Mouse (Mus musculus) heart, embryonic 15.5 days (tissue): ENCODE results near the gene Cebpg. TPM values are rescaled to one million over a fixed set of nuclear protein-coding genes. Genes with fewer than 3 reads are reported as not detected.
A peak's percentile ranks its signal among the peaks of the same experiment; 100 is the strongest.

Source experiments
- ATAC-seq: fragments of 200-750 bp; cut with Nextera tagmentation; replicated peaks from 2 replicates; pipeline ENCODE4 v1.8.0; 2017; ENCODE audit warnings: low read depth, moderate TSS enrichment; ENCODE audit not compliant: insufficient number of reproducible peaks, insufficient read depth, low FRiP score
- H3K27ac ChIP-seq: fragments of 300-500 bp; sonication (generic); 2 replicates; pipeline ENCODE4 v1.5.1; 2015; ENCODE audit warnings: mild to moderate bottlenecking, inconsistent platforms
- H3K27me3 ChIP-seq: fragments of 300-500 bp; sonication (generic); 2 replicates; pipeline ENCODE4 v1.6.1; 2015; ENCODE audit warnings: inconsistent platforms
- H3K36me3 ChIP-seq: fragments of 300-500 bp; sonication (generic); 2 replicates; pipeline ENCODE4 v1.6.1; 2015; ENCODE audit warnings: mild to moderate bottlenecking, inconsistent platforms
- H3K4me1 ChIP-seq: fragments of 300-500 bp; sonication (generic); replicated peaks from 2 replicates; pipeline ENCODE4 v1.6.1; 2015; ENCODE audit warnings: inconsistent platforms
- H3K4me2 ChIP-seq: fragments of 300-500 bp; sonication (generic); 2 replicates; pipeline ENCODE4 v1.6.1; 2015; ENCODE audit warnings: inconsistent platforms, mild to moderate bottlenecking, moderate library complexity
- H3K4me3 ChIP-seq: fragments of 300-500 bp; sonication (generic); 2 replicates; pipeline ENCODE4 v1.5.1; 2015; ENCODE audit warnings: mild to moderate bottlenecking, inconsistent platforms
- H3K9ac ChIP-seq: fragments of 300-500 bp; sonication (generic); 2 replicates; pipeline ENCODE4 v1.6.1; 2015; ENCODE audit warnings: mild to moderate bottlenecking, inconsistent platforms
- H3K9me3 ChIP-seq: fragments of 300-500 bp; sonication (generic); replicated peaks from 2 replicates; pipeline ENCODE4 v1.6.1; 2016; ENCODE audit warnings: inconsistent platforms
- WGBS: fragments of 180-500 bp; shearing (Covaris S2); methylation state at CpG from one replicate; pipeline ENCODE4 v1.1.7; 2015; ENCODE audit warnings: mixed read lengths; 5-methylcytosine and 5-hydroxymethylcytosine counted together
- polyA plus RNA-seq: library from polyadenylated mRNA; unstranded; fragments of >200 nt; fragmentation: Nextera tagmentation; extraction: Ambion mirVana; gene quantifications from 2 replicates; pipeline ENCODE4 v1.2.1, GENCODE M21; 2015

Gene Cebpg
- polyA plus RNA-seq, 1 experiment from 2014 or later, result 18.0 TPM

DNA sequence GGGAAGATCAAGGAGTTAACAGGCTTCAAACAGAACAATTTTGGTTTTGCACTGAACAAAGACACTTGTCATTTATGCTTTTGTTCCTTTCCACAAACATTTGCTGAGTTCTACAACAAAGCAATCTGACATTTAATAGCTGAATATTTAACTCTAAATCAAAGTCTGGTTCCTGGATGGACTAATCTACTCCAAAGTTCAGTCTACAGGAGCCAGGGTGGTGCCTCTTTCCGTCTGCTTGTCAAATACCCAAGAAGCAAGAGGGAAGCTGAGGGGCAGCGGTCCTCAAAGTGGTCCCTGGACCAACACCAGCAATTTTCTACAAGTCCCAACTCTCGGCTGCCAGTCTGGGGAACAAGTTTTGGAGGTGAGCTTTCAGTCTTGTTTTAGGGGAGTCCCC lies 3.2 kb downstream of the Cebpg start:
- Histone ChIP-seq H3K4me3 (no peak overlapping the region), H3K9ac (no peak overlapping the region), H3K4me2 (no peak overlapping the region), H3K9me3 (no peaks in the 10 kb centered on the region), H3K36me3 (peaks cover 9% of the 10 kb centered on the region), H3K27me3 (no peaks in the 10 kb centered on the region), H3K27ac (no peak overlapping the region), H3K4me1 (peaks cover 18% of the 10 kb centered on the region)
- 87% methylated on average over 3 of the region's 3 CpGs for WGBS
- ATAC-seq, result no peak

DNA sequence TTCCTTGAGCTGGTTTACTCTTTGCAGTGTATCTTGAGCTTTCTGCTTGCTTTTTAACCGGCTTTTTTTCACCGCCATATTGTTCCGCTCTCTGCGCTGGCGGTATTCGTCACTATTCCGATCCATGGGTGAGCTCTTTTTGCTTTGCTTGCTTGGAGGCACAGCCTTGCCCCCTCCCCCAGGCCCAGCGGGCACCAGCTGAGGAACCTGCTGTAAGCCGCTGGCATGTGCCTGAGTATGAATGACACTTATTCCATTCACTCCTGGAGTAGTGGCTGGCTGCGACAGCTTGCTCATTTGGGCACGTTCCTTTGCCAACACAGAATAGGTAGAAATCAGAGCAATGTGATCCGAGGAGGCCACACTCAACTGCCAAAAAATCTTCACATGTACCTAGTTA lies 5.8 kb downstream of the Cebpg start:
- no peaks in the 10 kb centered on the region for H3K27me3 ChIP-seq
- no peak for ATAC-seq
- WGBS, result 91% methylated on average over 12 of the region's 12 CpGs
- H3K4me1 ChIP-seq, result peaks cover 13% of the 10 kb centered on the region
- H3K4me3 ChIP-seq, result no peak overlapping the region
- H3K36me3 ChIP-seq, result peaks cover 20% of the 10 kb centered on the region
- H3K4me2 ChIP-seq, result no peak overlapping the region
- H3K27ac ChIP-seq, result no peak overlapping the region
- no peaks in the 10 kb centered on the region for H3K9me3 ChIP-seq
- H3K9ac ChIP-seq, result no peak overlapping the region

DNA sequence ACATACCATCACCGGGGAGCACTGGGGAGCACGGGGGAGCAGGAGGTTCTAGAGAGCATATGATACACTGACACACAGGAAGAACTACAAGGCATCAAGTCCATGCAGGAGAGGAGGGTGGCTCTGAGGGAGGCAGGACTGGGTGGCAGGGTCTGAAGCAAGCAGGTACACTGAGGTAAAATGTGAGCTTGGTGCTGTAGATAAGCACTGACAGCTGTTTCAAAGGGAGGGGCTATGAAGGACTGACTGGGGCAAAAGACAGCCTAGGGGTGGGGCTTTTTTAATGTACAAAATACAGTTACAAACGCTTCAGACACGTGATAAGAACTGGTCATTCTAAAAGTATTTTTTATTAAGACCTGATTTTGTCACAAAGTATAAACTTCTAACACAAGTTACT lies 10.3 kb downstream of the Cebpg start:
- H3K4me1 ChIP-seq, result no peaks in the 10 kb centered on the region

DNA sequence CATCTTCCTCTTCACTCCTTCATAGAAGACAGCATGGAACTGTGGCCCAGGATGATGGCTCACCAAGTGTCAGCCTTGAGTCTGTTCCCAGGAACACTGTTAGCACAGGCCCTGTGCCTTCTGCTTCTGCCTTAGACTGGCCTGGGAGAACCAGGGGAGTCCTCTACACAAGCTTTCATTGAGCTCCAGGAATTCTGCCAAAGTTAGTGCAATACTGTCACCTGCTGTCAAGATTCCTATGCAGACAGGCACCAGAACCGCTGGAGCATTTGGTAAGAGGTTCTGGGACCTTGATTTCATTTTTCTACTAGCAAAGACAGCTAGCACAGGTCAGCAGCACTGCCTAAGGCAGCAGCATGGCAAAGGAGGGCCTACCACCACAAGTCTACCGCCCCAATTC lies 11.7 kb downstream of the Cebpg start:
- Histone ChIP-seq H3K4me3 (no peak overlapping the region), H3K4me2 (no peak overlapping the region), H3K27me3 (no peaks in the 10 kb centered on the region), H3K4me1 (no peaks in the 10 kb centered on the region), H3K27ac (no peak overlapping the region), H3K9ac (no peak overlapping the region), H3K36me3 (peaks cover 27% of the 10 kb centered on the region), H3K9me3 (no peaks in the 10 kb centered on the region)
- WGBS, result 86% methylated on average over 2 of the region's 2 CpGs
- ATAC-seq, result no peak

More for the DNA sequence above, 10.3 kb downstream of the Cebpg start:
- Histone ChIP-seq H3K9me3 (no peaks in the 10 kb centered on the region), H3K9ac (no peak overlapping the region), H3K36me3 (peaks cover 36% of the 10 kb centered on the region), H3K27ac (no peak overlapping the region), H3K27me3 (no peaks in the 10 kb centered on the region), H3K4me3 (no peak overlapping the region), H3K4me2 (no peak overlapping the region)
- ATAC-seq, result no peak
- WGBS, result 78% methylated on average over 4 of the region's 4 CpGs

DNA sequence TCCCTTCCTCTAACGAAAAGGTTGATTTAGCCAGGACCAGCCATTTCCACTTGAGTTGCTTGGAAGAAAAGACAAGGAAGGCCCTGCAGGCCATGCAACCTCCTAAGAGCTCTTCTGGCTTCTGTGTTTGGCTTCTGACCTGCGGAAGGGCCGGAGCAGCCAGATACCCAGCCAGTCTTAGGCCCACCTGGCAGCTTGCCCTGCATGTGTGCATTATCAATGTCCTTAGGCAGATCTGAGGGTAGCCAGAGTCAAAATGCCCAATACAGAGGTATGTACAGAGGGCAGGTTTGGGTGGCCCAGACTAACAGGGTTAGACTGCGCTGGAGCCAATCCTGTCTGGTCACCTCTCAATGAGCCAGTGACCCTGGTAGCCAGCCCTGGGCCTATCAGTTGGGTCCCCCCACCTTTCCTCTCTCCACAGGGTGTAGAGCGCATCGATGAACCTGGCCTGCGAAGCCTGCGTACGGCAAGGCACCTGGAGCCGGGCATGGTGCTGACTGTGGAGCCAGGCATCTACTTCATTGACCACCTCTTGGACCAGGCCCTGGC lies 13.0 kb downstream of the Cebpg start:
- Histone ChIP-seq H3K27ac (no peak overlapping the region), H3K4me3 (no peak overlapping the region), H3K9me3 (no peaks in the 10 kb centered on the region), H3K9ac (no peak overlapping the region), H3K4me2 (no peak overlapping the region), H3K4me1 (no peaks in the 10 kb centered on the region), H3K27me3 (no peaks in the 10 kb centered on the region), H3K36me3 (peaks cover 26% of the 10 kb centered on the region)
- 0 out of 2 replicates have a peak, but pooled peaks have one; percentile 17 for ATAC-seq
- WGBS, result 94% methylated on average over 10 of the region's 10 CpGs

DNA sequence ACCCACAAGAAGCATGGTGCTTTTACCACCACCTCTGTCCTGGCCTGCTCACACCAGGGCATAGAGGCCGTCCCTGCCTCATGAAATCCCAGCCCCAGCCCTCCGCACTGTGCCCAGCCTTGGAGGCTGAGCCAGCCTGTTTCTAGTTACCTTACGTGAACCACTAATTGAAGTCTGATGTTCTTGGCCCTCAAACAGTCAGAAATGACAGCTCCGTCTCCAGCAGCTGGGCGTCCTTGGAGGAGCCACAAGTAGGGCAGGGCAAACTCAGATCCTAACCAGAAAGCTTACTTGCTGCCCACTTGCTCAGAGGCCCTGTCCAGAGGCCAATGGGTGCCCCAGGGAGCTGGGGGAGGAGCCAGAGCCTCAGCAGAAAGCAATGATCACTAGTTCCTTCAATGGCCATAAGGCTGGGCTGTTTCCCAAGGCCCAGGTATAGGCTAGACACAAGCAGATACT lies 13.6 kb downstream of the Cebpg start:
- Histone ChIP-seq H3K4me2 (no peak overlapping the region), H3K27ac (no peak overlapping the region), H3K36me3 (peaks cover 26% of the 10 kb centered on the region), H3K4me1 (no peaks in the 10 kb centered on the region), H3K9me3 (no peaks in the 10 kb centered on the region), H3K4me3 (no peak overlapping the region), H3K27me3 (no peaks in the 10 kb centered on the region), H3K9ac (no peak overlapping the region)
- ATAC-seq, result peak; percentile 15; the same call in 1 of the 2 replicates
- WGBS, result 88% methylated on average over 5 of the region's 5 CpGs

DNA sequence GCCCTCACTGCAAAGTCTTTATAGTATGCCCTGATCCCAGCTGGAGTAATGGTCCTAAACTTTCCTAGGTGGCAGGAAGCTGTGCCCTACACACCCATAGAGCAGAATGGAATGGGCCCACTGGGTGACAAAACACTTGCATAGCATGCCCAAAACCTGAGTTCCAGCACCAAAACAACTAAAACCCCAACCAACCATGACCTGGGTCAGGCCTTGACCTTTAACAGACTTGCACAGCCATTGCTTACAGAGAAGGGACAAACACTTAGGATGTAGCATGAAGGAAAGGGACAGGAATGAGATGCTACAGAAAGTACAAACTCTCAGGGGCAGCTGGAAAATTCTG lies 14.2 kb downstream of the Cebpg start:
- Histone ChIP-seq H3K9ac (no peak overlapping the region), H3K4me1 (no peaks in the 10 kb centered on the region; the same call in 1 of the 2 replicates), H3K27me3 (no peaks in the 10 kb centered on the region), H3K36me3 (peaks cover 26% of the 10 kb centered on the region), H3K9me3 (no peaks in the 10 kb centered on the region), H3K27ac (no peak overlapping the region), H3K4me3 (no peak overlapping the region), H3K4me2 (no peak overlapping the region)
- no peak for ATAC-seq

DNA sequence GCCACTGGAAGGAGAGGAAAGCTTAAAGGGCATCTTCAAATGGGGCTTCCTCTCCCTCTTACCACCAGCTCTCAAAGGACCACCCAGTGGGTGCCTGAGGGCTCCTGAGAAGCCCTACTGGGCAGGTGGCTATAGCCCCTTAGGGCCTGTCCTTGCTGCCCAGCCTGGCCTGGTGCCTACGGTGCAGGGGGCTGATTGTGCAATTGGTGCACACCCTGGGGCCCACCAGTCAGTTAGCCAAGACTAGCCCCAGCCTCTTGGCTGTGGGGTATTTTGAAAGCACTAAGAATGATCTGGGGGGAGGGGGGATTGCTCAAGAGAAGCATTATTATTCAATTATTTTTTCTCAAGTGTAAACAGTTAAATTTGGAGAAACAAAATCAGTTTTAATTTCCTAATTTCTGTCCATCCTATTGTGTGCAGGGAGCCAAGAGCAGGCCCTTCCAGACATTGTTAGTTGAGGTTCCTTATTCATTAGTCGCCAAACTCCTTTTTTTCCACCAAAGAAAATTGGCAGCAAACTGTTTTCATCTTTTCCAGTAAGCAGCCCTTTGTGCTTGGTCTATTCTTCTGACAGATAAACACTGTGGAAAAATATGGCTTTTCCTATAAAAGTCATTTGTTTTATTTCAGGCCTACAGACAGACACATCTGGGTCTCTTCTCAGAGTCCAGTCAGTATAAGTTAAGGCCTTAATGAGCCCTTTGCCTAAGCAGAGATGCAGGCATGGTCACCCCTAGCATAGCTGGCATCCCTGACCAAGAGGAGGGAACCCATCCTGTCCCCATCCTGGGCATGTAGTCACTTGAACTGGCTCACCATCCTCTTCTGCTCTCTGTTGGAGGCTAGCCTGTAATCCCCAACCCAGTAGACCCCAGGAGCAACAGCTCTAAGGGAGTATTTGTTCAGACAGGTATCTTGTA lies 14.8 kb downstream of the Cebpg start:
- Histone ChIP-seq H3K4me3 (no peak overlapping the region), H3K9ac (no peak overlapping the region), H3K4me1 (peaks cover 6% of the 10 kb centered on the region), H3K27ac (no peak overlapping the region), H3K36me3 (peaks cover 26% of the 10 kb centered on the region), H3K27me3 (no peaks in the 10 kb centered on the region), H3K4me2 (no peak overlapping the region), H3K9me3 (no peaks in the 10 kb centered on the region)
- no peak for ATAC-seq
- WGBS, result 74% methylated on average over 2 of the region's 2 CpGs

DNA sequence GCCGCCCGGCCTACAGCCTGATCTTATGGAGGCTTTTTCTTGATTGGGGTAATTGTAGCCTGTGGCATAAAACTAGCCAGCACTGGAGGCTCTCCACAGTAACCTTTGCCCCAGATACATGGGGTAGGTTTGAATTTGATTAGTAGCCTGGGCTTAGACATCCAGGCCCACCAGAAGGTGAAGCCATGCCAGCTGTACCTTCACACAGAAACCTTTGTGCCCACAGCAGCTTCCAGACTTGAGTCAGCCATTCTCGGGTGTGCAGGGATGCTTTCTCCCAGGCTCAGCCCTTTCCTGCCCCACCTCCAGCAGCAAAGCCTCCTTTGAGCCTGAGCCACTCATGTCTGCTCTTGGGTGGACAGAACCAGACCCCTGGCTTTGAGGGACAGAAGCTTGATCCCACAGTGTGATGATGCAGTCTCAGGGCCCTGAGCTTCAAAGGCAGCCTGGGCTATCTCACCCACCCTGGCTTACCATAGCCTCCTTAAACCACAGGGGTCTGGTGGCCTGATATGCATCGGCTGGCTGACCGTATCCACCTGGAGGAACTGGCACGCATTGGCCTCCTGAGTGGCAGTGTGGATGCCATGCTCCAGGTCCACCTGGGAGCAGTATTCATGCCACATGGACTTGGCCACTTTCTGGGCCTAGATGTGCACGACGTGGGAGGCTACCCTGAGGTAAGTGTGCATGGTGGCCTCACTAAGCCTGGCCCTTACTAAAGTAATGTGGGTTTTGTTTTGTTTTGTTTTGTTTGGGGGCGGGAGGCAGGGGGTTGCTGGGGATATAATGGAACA lies 16.0 kb downstream of the Cebpg start:
- ATAC-seq, result no peak
- WGBS, result 86% methylated on average over 9 of the region's 9 CpGs
- no peak overlapping the region for H3K4me2 ChIP-seq

DNA sequence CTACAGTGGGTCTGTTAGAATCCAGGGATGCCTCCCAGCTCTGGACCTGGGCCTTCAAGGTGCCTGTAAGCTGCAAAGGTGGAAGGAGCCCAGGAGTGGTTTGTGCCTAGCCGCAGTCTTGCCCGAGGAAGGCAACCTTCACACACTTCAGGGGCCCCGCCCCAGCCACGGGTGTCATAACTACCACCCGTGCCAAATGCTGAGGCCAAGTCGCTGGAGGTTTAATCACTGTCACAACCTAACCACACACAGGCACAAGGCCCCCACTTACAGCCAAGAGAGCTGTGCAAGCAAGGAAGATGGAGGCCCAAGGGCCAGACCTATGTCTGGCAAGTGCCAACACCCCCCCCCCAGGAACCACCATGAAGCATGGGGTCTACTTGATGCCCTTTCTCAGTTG lies 19.0 kb downstream of the Cebpg start:
- H3K27ac ChIP-seq, result no peak overlapping the region
- no peaks in the 10 kb centered on the region for H3K9me3 ChIP-seq
- H3K9ac ChIP-seq, result no peak overlapping the region
- ATAC-seq, result no peak
- H3K4me2 ChIP-seq, result no peak overlapping the region
- H3K4me1 ChIP-seq, result peaks cover 26% of the 10 kb centered on the region
- 80% methylated on average over 6 of the region's 6 CpGs for WGBS
- H3K36me3 ChIP-seq, result no peaks in the 10 kb centered on the region
- H3K4me3 ChIP-seq, result no peak overlapping the region
- H3K27me3 ChIP-seq, result no peaks in the 10 kb centered on the region

More for the DNA sequence above, 16.0 kb downstream of the Cebpg start:
- Histone ChIP-seq H3K4me3 (no peak overlapping the region), H3K27me3 (no peaks in the 10 kb centered on the region), H3K27ac (no peak overlapping the region), H3K9ac (no peak overlapping the region), H3K36me3 (peaks cover 14% of the 10 kb centered on the region; the same call in 1 of the 2 replicates), H3K4me1 (peaks cover 17% of the 10 kb centered on the region), H3K9me3 (no peaks in the 10 kb centered on the region)

DNA sequence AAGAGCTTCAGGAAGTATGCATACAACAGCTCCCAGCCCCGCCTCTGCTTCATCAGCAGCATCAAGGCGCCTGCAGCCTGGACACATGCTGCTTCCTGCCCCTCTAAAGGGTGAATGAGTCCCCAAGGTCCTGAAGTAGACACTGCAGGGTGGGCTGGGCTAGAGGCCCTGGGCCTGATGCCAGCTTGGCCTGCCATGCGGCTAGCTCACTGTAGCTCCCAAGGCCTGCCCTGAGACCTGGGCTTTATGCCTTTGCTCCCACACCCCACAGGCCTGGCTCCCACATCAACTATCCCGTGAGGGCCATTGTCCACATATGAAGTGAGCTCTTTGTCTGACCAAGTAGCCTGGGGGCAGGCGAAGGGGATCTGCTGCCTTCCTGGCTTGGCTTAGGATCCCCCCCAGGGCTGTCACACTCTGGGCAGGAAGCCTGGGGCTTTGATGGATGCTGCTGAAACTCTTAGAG lies 20.1 kb downstream of the Cebpg start:
- peak; percentile 66 for ATAC-seq

More for the DNA sequence above, 20.1 kb downstream of the Cebpg start:
- H3K4me2 ChIP-seq, result no peak overlapping the region
- H3K36me3 ChIP-seq, result no peaks in the 10 kb centered on the region
- 48% methylated on average over 5 of the region's 5 CpGs for WGBS
- peaks cover 26% of the 10 kb centered on the region for H3K4me1 ChIP-seq
- H3K4me3 ChIP-seq, result no peak overlapping the region
- no peak overlapping the region for H3K9ac ChIP-seq
- no peaks in the 10 kb centered on the region for H3K9me3 ChIP-seq
- peak overlapping the region; percentile 66 for H3K27ac ChIP-seq
- H3K27me3 ChIP-seq, result no peaks in the 10 kb centered on the region
